Mouse (Mus musculus): ENCODE results near the gene Plekhb2. TPM values are rescaled to one million over a fixed set of nuclear protein-coding genes. Genes with fewer than 3 reads are reported as not detected.

Plekhb2 gene
- polyA plus RNA-seq, 1 experiment: 209 TPM

GRCm38 (mm10) chr1:34896898-34897297, 47.1 kb downstream of the Plekhb2 start:
- Histone ChIP-seq H3K27me3 (ENCODE audit: control insufficient read depth, insufficient read depth, low read length) (no peaks in the 10 kb centered on the region), H3K27ac (ENCODE audit: insufficient read depth, low read length) (no peak overlapping the region), H3K4me3 (replicated peaks; ENCODE audit: insufficient read depth, low read depth, low read length) (no peak overlapping the region), H3K4me1 (ENCODE audit: control insufficient read depth, insufficient read depth, low read length) (no peaks in the 10 kb centered on the region)
- DNase-seq: peak; percentile 48 to 56
- TF ChIP-seq POLR2A (IDR thresholded peaks at IDR 0.05; ENCODE audit: borderline replicate concordance, insufficient read depth, low read length) (no peak), CTCF (IDR thresholded peaks at IDR 0.05; ENCODE audit: borderline replicate concordance, insufficient read depth, low read depth, low read length) (peak; percentile 81)
- 59% methylated on average over 4 of the region's 4 CpGs for WGBS

- Histone ChIP-seq H3K4me1 (ENCODE audit: control insufficient read depth, insufficient read depth, low read length) (no peaks in the 10 kb centered on the region), H3K27me3 (ENCODE audit: control insufficient read depth, insufficient read depth, low read length) (no peaks in the 10 kb centered on the region), H3K4me3 (replicated peaks; ENCODE audit: insufficient read depth, low read depth, low read length) (no peak overlapping the region), H3K27ac (ENCODE audit: insufficient read depth, low read length) (no peak overlapping the region)
- WGBS: 69% methylated on average over 15 of the region's 15 CpGs
- DNase-seq: no peak
- no peak for TF ChIP-seq POLR2A (IDR thresholded peaks at IDR 0.05; ENCODE audit: borderline replicate concordance, insufficient read depth, low read length)
- TF ChIP-seq CTCF (IDR thresholded peaks at IDR 0.05; ENCODE audit: borderline replicate concordance, insufficient read depth, low read depth, low read length): no peak
Observed at GRCm38 (mm10) chr1:34928656-34929055, 78.9 kb downstream of the Plekhb2 start.

Other genes with a start within 250 kb of the Plekhb2 start
- gene Fam168b, start 6.9 kb upstream of the Plekhb2 start, polyA plus RNA-seq (2012; rRNA removed): 230 and 261 TPM in 2 replicates